Mouse (Mus musculus) left cerebral cortex, adult 8-10 months (tissue): Measurements from ENCODE around the gene Jak2. TPM values are rescaled to one million over a fixed set of nuclear protein-coding genes. Genes with fewer than 3 reads are reported as not detected.

Experiments
- DNase-seq, 2 experiments: peaks; one replicate each; pipeline ENCODE4 v3.0.0; 2022; ENCODE audit warnings: low spot score in 2 of 2
- total RNA-seq, 4 experiments: library from RNA; stranded (reverse); gene quantifications; 2 replicates each; pipeline ENCODE4 v1.2.4; 2022

Gene Jak2
- total RNA-seq, 4 experiments from 2014 or later = 34.2 to 39.8 (median 35.1) TPM

- DNase-seq = no peak
Observed at GRCm38 (mm10) chr19:29300919-29301318, 49.3 kb downstream of the Jak2 start.

- no peak for DNase-seq
Observed at GRCm38 (mm10) chr19:29302119-29302518, 50.5 kb downstream of the Jak2 start.

GRCm38 (mm10) chr19:29308832-29309231 lies 57.2 kb downstream of the Jak2 start:
- DNase-seq = no peak

GRCm38 (mm10) chr19:29311791-29312190 lies 60.2 kb downstream of the Jak2 start:
- no peak for DNase-seq

GRCm38 (mm10) chr19:29312661-29313060 lies 61.0 kb downstream of the Jak2 start:
- DNase-seq = no peak

- no peak for DNase-seq
Observed at GRCm38 (mm10) chr19:29323416-29324049, 71.9 kb downstream of the Jak2 start.

GRCm38 (mm10) chr19:29325053-29325851 lies 73.6 kb downstream of the Jak2 start, which contains the start of gene Insl6:
TSS of gene Insl6 (minus strand) at chr19:29325356.
- DNase-seq = no peak

- no peak for DNase-seq
Observed at GRCm38 (mm10) chr19:29325852-29326180, 74.2 kb downstream of the Jak2 start.

- no peak for DNase-seq
Observed at GRCm38 (mm10) chr19:29326396-29326795, 74.8 kb downstream of the Jak2 start.

GRCm38 (mm10) chr19:29326822-29327552 lies 75.4 kb downstream of the Jak2 start:
- no peak for DNase-seq

- peak in 1 of 2 experiments; percentile 21 for DNase-seq
Observed at GRCm38 (mm10) chr19:29334068-29334745, 82.6 kb downstream of the Jak2 start, which contains the start of gene Rln1. TSS of gene Rln1 (minus strand) at chr19:29334670.

- DNase-seq = no peak
Observed at GRCm38 (mm10) chr19:29336624-29337023, 85.0 kb downstream of the Jak2 start.

- DNase-seq = no peak
Observed at GRCm38 (mm10) chr19:29341029-29341428, 89.4 kb downstream of the Jak2 start.

- DNase-seq = no peak
Observed at GRCm38 (mm10) chr19:29342281-29342680, 90.7 kb downstream of the Jak2 start.

- no peak for DNase-seq
Observed at GRCm38 (mm10) chr19:29344868-29345267, 93.2 kb downstream of the Jak2 start.

- DNase-seq = no peak
Observed at GRCm38 (mm10) chr19:29345636-29346035, 94.0 kb downstream of the Jak2 start.

- DNase-seq = no peak
Observed at GRCm38 (mm10) chr19:29350991-29351390, 99.4 kb downstream of the Jak2 start.

GRCm38 (mm10) chr19:29354895-29355877 lies 103.6 kb downstream of the Jak2 start:
- peak; percentile 46 to 76 for DNase-seq

GRCm38 (mm10) chr19:29356281-29356680 lies 104.7 kb downstream of the Jak2 start:
- no peak for DNase-seq

- DNase-seq = no peak
Observed at GRCm38 (mm10) chr19:29360251-29360650, 108.6 kb downstream of the Jak2 start.
